Mouse (Mus musculus) liver, adult 2 months (tissue): ENCODE measurements at regions not wholly inside any gene's neighbourhood (a gene's known extent, or its start where the extent isn't known, plus 50 kb on each side); places are given as distances from the start of the nearest gene placed in this dataset.

Experiments used
- CTCF ChIP-seq: fragments of 200-500 bp; IDR thresholded peaks from 2 replicates; pipeline ENCODE4 v1.5.1; 2011; ENCODE audit warnings: low read depth, low read length, control low read depth
- POLR2A ChIP-seq: fragments of 200-500 bp; IDR thresholded peaks from 2 replicates; pipeline ENCODE4 v1.6.1; 2011; ENCODE audit warnings: low read length, control low read depth; ENCODE audit not compliant: insufficient read depth; ENCODE audit errors: extremely low read depth

DNA sequence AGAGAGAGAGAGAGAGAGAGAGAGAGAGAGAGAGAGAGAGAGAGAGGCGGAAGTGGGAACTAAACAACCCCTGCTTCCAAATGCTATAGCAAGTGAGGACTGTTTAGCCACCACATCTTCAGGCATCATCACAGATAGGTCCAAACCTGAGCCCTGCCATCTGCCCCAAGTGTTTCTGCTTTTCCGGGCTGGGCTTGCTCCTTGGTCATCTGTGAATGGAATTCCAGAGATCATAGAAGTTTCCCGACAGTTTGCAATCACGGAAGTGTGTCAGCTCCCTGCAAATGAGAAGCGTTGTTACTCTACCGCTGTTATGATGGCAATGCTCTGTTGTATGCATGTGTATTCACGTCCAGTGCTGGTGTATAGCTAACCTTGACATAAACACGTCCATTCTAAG, 369.3 kb downstream of the Ptprc start:
- no peak for TF ChIP-seq CTCF
- no peak for TF ChIP-seq POLR2A
